Mouse (Mus musculus): ENCODE measurements at regions not wholly inside any gene's neighbourhood (a gene's known extent, or its start where the extent isn't known, plus 50 kb on each side); places are given as distances from the start of the nearest gene placed in this dataset.

DNA sequence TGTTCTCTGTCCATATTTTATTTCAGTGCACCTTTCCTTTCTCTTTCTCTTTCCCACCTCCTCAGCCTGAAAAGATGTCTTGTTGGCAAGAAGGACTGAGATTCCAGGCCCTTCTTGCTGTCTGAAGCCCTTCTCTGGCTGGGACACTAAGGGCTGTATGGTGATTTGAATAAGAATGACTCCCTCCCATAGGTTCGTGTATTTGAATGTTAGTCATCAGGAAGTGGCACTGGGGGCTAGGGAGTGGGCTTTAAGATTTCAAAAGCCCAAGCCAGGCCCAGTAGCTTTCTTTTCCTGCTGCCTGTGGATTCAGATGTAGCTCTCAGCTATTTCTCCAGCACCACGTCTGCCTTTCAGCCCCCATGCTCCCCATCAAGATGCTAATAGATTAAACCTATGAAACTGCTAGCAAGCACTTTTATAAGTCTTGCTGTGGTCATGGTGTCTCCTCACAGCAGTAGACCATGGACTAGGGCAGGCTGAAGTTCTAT, 66.3 kb upstream of the Tle4 start:
- TF ChIP-seq CTCF (IDR thresholded peaks at IDR 0.05) = no peak
- Histone ChIP-seq H3K27ac (ENCODE audit: low read depth, low read length) (no peak overlapping the region), H3K36me3 (ENCODE audit: insufficient read depth, low read length) (no peaks in the 10 kb centered on the region), H3K4me2 (ENCODE audit: low read depth, low read length, poor library complexity, severe bottlenecking) (no peak overlapping the region), H3K27me3 (ENCODE audit: insufficient read depth, low read length) (no peaks in the 10 kb centered on the region), H3K4me3 (ENCODE audit: low read depth, low read length) (no peak overlapping the region), H3K9me3 (ENCODE audit: low read length) (no peaks in the 10 kb centered on the region), H3K9ac (replicated peaks; ENCODE audit: low read length, poor library complexity, severe bottlenecking) (no peak overlapping the region), H3K4me1 (ENCODE audit: insufficient read depth, low read length) (no peaks in the 10 kb centered on the region)
- DNase-seq (ENCODE audit: low spot score) (no peak), ATAC-seq (ENCODE audit: low FRiP score) (no peak)
- WGBS = 39% methylated on average over 2 of the region's 2 CpGs

DNA sequence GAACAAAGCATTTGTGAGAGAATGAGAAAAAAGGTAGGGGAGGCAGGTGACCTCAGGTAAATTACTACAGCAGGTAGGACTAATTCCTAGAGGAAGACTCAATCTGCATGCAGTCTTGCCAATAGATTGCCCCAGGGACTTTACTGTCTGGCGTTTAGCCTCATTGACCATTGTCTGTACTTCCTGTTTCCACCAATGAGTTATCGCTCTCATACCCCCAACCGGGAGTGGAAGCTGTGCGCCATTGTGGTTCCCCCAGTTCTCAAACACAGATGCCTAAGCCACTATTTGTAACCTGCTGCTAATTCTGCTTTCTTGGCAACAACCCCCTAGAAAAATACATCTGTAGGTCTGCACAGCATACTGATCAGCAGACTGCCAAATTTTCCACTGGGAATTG, 65.5 kb upstream of the Tle4 start:
- Histone ChIP-seq H3K27me3 (ENCODE audit: insufficient read depth, low read length) (no peaks in the 10 kb centered on the region), H3K4me3 (ENCODE audit: low read depth, low read length) (no peak overlapping the region), H3K9ac (replicated peaks; ENCODE audit: low read length, poor library complexity, severe bottlenecking) (no peak overlapping the region), H3K9me3 (ENCODE audit: low read length) (no peaks in the 10 kb centered on the region), H3K4me1 (ENCODE audit: insufficient read depth, low read length) (no peaks in the 10 kb centered on the region), H3K27ac (ENCODE audit: low read depth, low read length) (no peak overlapping the region), H3K36me3 (ENCODE audit: insufficient read depth, low read length) (no peaks in the 10 kb centered on the region), H3K4me2 (ENCODE audit: low read depth, low read length, poor library complexity, severe bottlenecking) (no peak overlapping the region)
- 52% methylated on average over 4 of the region's 4 CpGs for WGBS
- no peak for TF ChIP-seq CTCF (IDR thresholded peaks at IDR 0.05)
- no peak for DNase-seq (ENCODE audit: low spot score)
- no peak for ATAC-seq (ENCODE audit: low FRiP score)

DNA sequence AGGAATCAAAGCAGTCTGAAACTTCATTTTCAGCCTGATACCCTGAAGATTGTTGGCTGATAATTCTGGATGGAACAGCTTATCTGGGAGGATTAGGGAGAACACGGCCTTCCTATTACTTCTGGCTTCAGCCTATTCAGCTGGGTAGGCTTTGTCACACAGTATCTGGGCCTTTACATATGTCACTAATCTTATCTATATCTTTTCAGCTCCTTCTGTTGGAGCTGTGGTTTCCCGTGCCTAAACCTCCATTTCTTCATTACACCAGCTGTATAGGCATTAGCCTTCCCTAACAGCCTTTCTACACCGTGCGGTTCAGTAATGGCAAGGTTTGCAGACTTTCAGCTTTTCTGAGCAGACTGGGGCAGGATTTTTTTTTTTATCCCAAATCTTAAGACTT, 61.9 kb upstream of the Tle4 start:
- H3K27ac ChIP-seq (ENCODE audit: low read depth, low read length) = no peak overlapping the region
- DNase-seq (ENCODE audit: low spot score) (no peak), ATAC-seq (ENCODE audit: low FRiP score) (no peak)
- no peaks in the 10 kb centered on the region for H3K9me3 ChIP-seq (ENCODE audit: low read length)
- no peaks in the 10 kb centered on the region for H3K27me3 ChIP-seq (ENCODE audit: insufficient read depth, low read length)
- no peak overlapping the region for H3K9ac ChIP-seq (replicated peaks; ENCODE audit: low read length, poor library complexity, severe bottlenecking)
- no peak for TF ChIP-seq CTCF (IDR thresholded peaks at IDR 0.05)
- no peaks in the 10 kb centered on the region for H3K4me1 ChIP-seq (ENCODE audit: insufficient read depth, low read length)
- no peak overlapping the region for H3K4me3 ChIP-seq (ENCODE audit: low read depth, low read length)
- 26% methylated on average over 4 of the region's 4 CpGs for WGBS
- H3K4me2 ChIP-seq (ENCODE audit: low read depth, low read length, poor library complexity, severe bottlenecking) = no peak overlapping the region
- no peaks in the 10 kb centered on the region for H3K36me3 ChIP-seq (ENCODE audit: insufficient read depth, low read length)

DNA sequence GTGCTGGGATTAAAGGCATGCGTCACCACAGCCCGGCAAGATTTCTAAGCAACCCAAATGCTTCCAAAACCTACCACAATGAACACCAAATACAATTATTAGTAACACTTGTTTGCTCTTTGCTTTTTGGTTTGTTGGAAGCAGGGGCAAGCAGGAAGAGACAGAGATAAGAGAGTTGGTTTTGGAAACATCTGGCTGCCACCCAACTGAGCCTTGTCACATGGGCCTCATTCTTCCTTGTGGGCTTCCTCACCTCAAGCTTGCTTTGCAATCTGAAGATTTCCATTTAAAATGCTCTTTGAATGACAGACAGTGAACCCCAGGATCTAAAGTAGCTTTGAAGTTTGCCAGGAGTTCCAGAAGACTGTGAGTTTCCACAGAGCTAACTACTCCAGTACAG, 60.6 kb upstream of the Tle4 start:
- no peaks in the 10 kb centered on the region for H3K27me3 ChIP-seq (ENCODE audit: insufficient read depth, low read length)
- WGBS = 86% methylated on average over 2 of the region's 2 CpGs
- H3K9ac ChIP-seq (replicated peaks; ENCODE audit: low read length, poor library complexity, severe bottlenecking) = no peak overlapping the region
- no peaks in the 10 kb centered on the region for H3K9me3 ChIP-seq (ENCODE audit: low read length)
- TF ChIP-seq CTCF (IDR thresholded peaks at IDR 0.05) = no peak
- no peak overlapping the region for H3K4me3 ChIP-seq (ENCODE audit: low read depth, low read length)
- DNase-seq (ENCODE audit: low spot score) (no peak), ATAC-seq (ENCODE audit: low FRiP score) (no peak)
- H3K27ac ChIP-seq (ENCODE audit: low read depth, low read length) = no peak overlapping the region
- H3K4me1 ChIP-seq (ENCODE audit: insufficient read depth, low read length) = no peaks in the 10 kb centered on the region
- H3K4me2 ChIP-seq (ENCODE audit: low read depth, low read length, poor library complexity, severe bottlenecking) = no peak overlapping the region
- no peaks in the 10 kb centered on the region for H3K36me3 ChIP-seq (ENCODE audit: insufficient read depth, low read length)

DNA sequence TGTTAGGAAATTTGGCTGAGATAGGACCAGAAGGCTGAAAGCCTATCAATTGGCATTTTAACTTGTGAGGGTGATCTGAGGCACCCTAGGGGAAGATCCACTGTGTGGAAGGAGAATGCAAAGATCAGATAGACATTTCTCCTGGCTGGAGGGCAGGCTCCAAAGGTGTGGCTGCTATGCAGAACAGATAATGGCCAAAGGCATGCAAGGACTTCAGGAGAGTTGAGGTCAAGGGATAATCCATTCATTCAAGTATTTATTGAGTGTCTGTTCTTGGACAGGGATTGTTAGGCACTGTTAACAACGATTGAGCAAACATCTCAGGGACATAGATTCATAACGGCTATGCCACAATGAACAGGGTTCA, 58.2 kb upstream of the Tle4 start:
- WGBS = 43% methylated on average over 2 of the region's 2 CpGs
- no peak for ATAC-seq (ENCODE audit: low FRiP score)
- H3K27me3 ChIP-seq (ENCODE audit: insufficient read depth, low read length) = no peaks in the 10 kb centered on the region

DNA sequence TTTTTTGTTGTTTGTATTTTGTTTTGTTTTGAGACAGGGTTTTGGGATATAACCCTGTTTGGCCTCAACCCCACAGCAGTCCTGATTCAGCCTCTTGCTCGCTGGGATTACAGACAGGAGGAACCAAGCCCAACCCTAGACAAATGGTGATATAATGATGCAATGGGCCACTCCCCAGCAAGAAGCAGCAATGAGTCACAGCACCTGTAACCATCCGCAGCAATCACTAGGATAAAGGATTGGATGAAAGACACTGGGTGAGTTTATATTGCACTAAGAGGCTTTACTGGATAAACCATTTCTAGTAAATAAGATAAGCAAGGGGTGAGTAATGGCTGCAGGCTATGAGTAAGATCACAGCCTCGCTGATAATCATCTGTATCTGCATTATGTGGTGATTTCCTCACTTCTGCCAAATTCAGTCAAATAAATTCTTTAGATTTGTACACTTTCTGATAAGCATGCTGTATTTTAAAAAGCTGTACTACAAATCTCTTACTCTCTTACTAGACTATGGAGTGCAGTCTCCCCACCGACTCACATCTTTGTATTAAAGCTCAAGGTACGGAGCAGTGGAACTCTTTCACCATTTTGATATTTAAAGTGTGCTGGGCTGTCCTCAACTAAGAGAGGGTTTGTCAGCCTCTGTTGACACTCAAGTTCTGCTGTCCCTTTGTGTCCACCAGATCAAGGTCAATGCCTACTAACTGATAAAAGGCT, 57.6 kb upstream of the Tle4 start:
- H3K4me1 ChIP-seq (ENCODE audit: insufficient read depth, low read length) = no peaks in the 10 kb centered on the region
- no peak overlapping the region for H3K4me2 ChIP-seq (ENCODE audit: low read depth, low read length, poor library complexity, severe bottlenecking)
- no peaks in the 10 kb centered on the region for H3K9me3 ChIP-seq (ENCODE audit: low read length)
- H3K36me3 ChIP-seq (ENCODE audit: insufficient read depth, low read length) = no peaks in the 10 kb centered on the region
- no peak for ATAC-seq (ENCODE audit: low FRiP score)
- no peak overlapping the region for H3K9ac ChIP-seq (replicated peaks; ENCODE audit: low read length, poor library complexity, severe bottlenecking)
- H3K27ac ChIP-seq (ENCODE audit: low read depth, low read length) = no peak overlapping the region
- H3K27me3 ChIP-seq (ENCODE audit: insufficient read depth, low read length) = no peaks in the 10 kb centered on the region
- DNase-seq (ENCODE audit: low spot score) = no peak
- TF ChIP-seq CTCF (IDR thresholded peaks at IDR 0.05) = no peak
- 73% methylated on average over 5 of the region's 5 CpGs for WGBS
- H3K4me3 ChIP-seq (ENCODE audit: low read depth, low read length) = no peak overlapping the region

More for the DNA sequence above, 58.2 kb upstream of the Tle4 start:
- Histone ChIP-seq H3K9me3 (ENCODE audit: low read length) (no peaks in the 10 kb centered on the region), H3K4me2 (ENCODE audit: low read depth, low read length, poor library complexity, severe bottlenecking) (no peak overlapping the region), H3K4me3 (ENCODE audit: low read depth, low read length) (no peak overlapping the region), H3K9ac (replicated peaks; ENCODE audit: low read length, poor library complexity, severe bottlenecking) (no peak overlapping the region), H3K4me1 (ENCODE audit: insufficient read depth, low read length) (no peaks in the 10 kb centered on the region), H3K27ac (ENCODE audit: low read depth, low read length) (no peak overlapping the region), H3K36me3 (ENCODE audit: insufficient read depth, low read length) (no peaks in the 10 kb centered on the region)
- DNase-seq (ENCODE audit: low spot score) = no peak
- TF ChIP-seq CTCF (IDR thresholded peaks at IDR 0.05) = no peak
